Comparison of ENCODE assay signal across 8 mouse cellular contexts in the genomic region with DNA sequence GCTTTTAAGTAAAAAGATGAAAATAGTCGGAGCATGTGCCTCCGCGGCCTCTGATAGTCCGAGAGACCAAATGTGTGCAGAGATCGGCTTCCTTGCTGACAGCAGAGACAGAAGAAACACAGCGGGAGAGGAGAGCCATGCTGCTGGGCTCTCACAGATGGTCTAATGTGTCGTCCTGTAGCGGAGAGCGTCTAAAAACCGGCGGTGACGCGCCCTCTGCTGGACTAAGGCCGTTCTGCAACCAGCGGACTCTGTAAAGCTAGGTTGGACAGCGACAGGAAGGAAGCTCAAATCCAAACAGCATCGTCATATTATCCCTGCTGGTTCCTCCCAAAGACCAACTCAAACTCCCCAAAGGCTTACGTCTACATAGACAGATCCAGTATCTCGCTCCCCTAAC. TPM values are rescaled to one million over a fixed set of nuclear protein-coding genes. Genes with fewer than 3 reads are reported as not detected.
A peak's percentile ranks its signal among the peaks of the same experiment; 100 is the strongest.
DNase-seq lines count a peak whose midpoint lies in the region; ATAC-seq lines count a peak whose summit lies in the region.

No protein-coding gene starts in this region.

- no peaks in the 10 kb centered on the region for H3K36me3 ChIP-seq in hindbrain, embryonic 13.5 days

- H3K9me3 ChIP-seq in hindbrain, embryonic 13.5 days, result no peaks in the 10 kb centered on the region

- H3K4me3 ChIP-seq in hindbrain, embryonic 13.5 days, result peak overlapping the region; percentile 30

- H3K4me2 ChIP-seq in hindbrain, embryonic 13.5 days, result peak overlapping the region; percentile 55

- no peaks in the 10 kb centered on the region for H3K27me3 ChIP-seq in hindbrain, embryonic 13.5 days

- WGBS in hindbrain, embryonic 13.5 days, result 1% methylated on average over 19 of the region's 19 CpGs

- peaks cover 40% of the 10 kb centered on the region for H3K4me1 ChIP-seq in hindbrain, embryonic 13.5 days (replicated peaks)

- peak overlapping the region; percentile 84 for H3K27ac ChIP-seq in hindbrain, embryonic 13.5 days

- peak; percentile 79 for ATAC-seq in hindbrain, embryonic 13.5 days (ENCODE audit: low FRiP score)

- H3K9ac ChIP-seq in hindbrain, embryonic 13.5 days, result peak overlapping the region; percentile 61; the same call in 1 of the 2 replicates

- peak; percentile 49 for DNase-seq in MEL-GATA-1-ER (ENCODE audit: extremely low read depth, low read depth)
- DNase-seq in cerebellum, postnatal 10 days, result peak; percentile 99 to 100
- DNase-seq in frontal cortex, postnatal 14 days (ENCODE audit: low spot score in 2 of 2), result peak; percentile 81 to 95
- peak; percentile 92 to 99 for DNase-seq in layer of hippocampus, postnatal 25 days (ENCODE audit: extremely low spot score in 1 of 2, low spot score in 1 of 2)
- peak; percentile 94 for DNase-seq in lung, postnatal 14 days
- peak; percentile 59 for DNase-seq in retina, adult 2 months (ENCODE audit: low read depth, low spot score)
- peak; percentile 86 for DNase-seq in thymus, postnatal 25 days

RNA-seq across cellular contexts. Expression of gene Abr, which starts 23.8 kb away (rescaled TPM):
- polyA plus RNA-seq in hindbrain, embryonic 13.5 days (2015; fragmentation: Nextera tagmentation; extraction: Ambion mirVana), result 98.2 and 98.3 TPM in 2 replicates
- 100 to 1,000 TPM; 487 to 511 TPM for total RNA-seq in layer of hippocampus, postnatal 25 days (2021)

RNA-seq across cellular contexts. Expression of gene Bhlha9, which starts 26.3 kb away (rescaled TPM):
- polyA plus RNA-seq in hindbrain, embryonic 13.5 days (2015; fragmentation: Nextera tagmentation; extraction: Ambion mirVana), result 0.32 and 0.60 TPM in 2 replicates
- total RNA-seq in layer of hippocampus, postnatal 25 days (2021), result 1 to 10 TPM; 5.4 TPM

RNA-seq across cellular contexts. Expression of gene Trarg1, which starts 33.7 kb away (rescaled TPM):
- polyA plus RNA-seq in hindbrain, embryonic 13.5 days (2015; fragmentation: Nextera tagmentation; extraction: Ambion mirVana), result 0.32 and 0.47 TPM in 2 replicates
- total RNA-seq in layer of hippocampus, postnatal 25 days (2021), result under 1 TPM; 0.38 to 0.42 TPM

Comparison
In these comparisons a context has a peak if more than half of its experiments do, and no peak if none do; other contexts are left out.
1. Peak in every context shown above with its lines: DNase-seq, ATAC-seq, H3K4me3 ChIP-seq and H3K27ac ChIP-seq.
2. DNase-seq: peak in every context shown above with its lines; median percentile 100 in cerebellum, postnatal 10 days; 96 in layer of hippocampus, postnatal 25 days; 94 in lung, postnatal 14 days; 88 in frontal cortex, postnatal 14 days; 86 in thymus, postnatal 25 days; 59 in retina, adult 2 months; 49 in MEL-GATA-1-ER.